Mouse (Mus musculus) natural killer cell, adult 2 months (primary cell): ENCODE results near the gene Mgst2.

ENCODE experiments used
- DNase-seq, 2 experiments: peaks; one replicate each; pipeline ENCODE4 v3.0.0; 2022; ENCODE audit warnings: low spot score in 2 of 2

Mgst2 gene

GRCm38 (mm10) chr3:51701281-51701751 is 41.2 kb downstream of the Mgst2 start:
- peak; percentile 34 to 56 for DNase-seq

DNA sequence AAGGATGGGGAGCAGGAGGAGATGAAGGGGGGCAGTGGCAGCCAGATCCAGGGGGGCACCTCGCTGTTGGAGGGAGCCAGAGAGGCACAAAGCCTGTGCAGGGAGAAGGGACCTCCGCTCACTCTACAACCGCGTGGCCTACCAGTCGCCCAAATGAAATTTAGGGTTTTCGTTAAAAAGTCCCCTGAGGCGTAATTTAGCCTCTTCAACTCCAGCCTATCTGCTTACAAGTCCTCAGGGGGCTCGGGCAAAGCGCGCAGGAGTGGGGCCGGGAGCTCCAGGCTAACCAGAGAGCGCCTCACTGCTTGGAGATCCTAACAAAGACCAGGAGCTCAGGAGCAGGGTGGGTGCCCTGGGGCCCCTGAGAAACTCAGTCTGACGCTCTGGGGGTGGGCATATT is 41.8 kb downstream of the Mgst2 start:
- DNase-seq: no peak

DNA sequence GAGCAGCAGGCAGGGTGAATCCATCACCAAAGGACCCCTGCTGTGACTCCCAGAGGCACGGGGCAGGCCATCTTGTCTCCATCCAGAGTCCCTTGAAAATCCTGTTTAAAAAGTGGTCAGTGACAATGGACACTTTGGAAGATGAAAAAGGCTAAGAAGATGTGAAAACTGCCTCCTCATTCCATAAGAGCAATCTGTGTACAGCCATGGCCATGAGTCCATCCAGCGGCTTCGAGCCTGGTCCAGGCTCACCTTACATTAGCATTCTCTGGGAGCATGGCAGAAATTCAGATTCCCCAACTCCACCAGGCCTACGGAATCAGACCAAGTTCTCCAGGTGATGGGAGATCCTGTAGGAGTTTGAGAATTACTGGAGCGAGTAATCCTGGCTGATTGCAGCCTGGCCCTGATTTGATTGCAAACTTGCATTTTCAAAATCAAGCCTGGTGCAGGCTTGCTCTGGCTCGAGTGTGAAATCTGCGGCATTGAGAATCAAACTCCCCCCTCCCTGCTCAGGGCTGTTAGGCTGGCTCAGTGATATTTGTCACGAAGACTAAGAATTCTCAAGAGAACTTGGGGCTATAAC is 42.6 kb downstream of the Mgst2 start:
- no peak for DNase-seq

DNA sequence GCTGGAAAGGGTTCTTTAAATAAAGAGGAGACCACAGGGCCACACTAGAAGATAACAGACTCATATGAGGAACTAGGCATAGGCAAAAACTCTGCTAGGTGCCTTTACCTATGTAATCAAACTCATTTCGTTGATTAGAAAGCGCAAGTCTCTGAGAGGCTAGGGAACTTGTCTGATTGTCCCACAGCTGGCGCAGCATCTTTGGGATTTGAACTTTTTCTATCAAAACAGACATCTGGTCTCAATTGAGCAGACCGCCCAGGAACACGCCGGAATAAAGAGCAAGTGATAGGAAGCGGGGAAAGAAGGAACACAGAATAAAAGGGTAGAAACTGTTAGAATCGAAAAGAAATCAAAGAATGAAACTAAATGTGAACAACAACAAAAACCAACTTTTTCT is 43.3 kb downstream of the Mgst2 start:
- no peak for DNase-seq

DNA sequence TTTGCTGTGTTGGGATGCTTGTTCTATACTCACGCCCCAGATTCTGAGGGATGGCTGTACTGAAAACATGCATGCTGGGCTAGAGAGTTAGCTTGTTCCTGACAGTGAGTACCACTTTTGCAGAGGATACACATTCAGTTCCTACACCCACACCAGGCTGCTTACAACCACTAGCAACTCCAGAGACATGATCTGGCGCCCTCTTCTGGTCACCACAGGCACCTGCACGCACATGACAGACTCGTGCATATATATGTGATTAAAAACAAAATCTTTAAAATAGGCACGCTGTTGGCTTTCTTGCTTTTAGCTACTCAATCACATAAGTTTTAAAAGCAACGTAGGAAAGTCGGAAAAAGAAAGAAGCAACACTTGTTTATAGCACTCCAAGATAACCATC is 45.1 kb downstream of the Mgst2 start:
- peak in 1 of 2 experiments; percentile 15 for DNase-seq

DNA sequence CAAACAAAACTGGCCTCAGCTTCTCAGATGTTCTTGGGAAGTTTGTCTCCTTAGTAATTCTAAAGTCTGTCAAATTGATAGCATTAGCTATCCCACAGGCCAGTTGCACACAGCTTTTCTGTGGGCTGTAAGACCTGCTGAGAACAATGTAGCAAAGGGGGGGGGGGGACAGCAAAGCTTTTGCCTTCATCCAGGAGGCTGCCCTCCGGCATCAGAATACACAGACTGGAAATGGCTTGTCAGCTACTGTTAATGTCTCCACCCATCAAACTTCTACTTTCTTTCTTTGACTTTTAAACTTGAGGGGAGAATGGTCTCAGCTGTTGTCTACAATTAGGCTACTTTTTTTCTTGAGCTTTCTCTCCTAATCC is 48.2 kb downstream of the Mgst2 start:
- no peak for DNase-seq

- peak; percentile 38 to 43 for DNase-seq
Measured at GRCm38 (mm10) chr3:51708746-51709411, 48.7 kb downstream of the Mgst2 start.

DNA sequence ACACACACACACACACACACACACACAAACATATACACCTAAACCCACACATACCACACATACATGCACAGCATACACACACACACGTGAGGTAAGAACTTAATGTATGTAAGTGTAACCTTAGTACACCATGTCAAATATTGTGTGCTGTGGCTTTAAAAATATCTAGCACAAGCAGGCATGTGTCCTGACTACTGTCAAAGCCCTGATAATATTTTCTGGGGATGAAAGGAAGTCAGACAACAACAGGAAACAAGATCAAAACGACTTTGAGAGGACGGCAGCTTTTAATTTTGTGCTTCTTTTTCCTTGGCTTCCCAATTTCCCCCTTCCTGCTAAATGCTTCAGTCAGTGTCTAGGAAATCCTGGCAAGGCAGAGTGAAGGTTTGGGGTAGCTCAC is 52.2 kb downstream of the Mgst2 start:
- DNase-seq: no peak

DNA sequence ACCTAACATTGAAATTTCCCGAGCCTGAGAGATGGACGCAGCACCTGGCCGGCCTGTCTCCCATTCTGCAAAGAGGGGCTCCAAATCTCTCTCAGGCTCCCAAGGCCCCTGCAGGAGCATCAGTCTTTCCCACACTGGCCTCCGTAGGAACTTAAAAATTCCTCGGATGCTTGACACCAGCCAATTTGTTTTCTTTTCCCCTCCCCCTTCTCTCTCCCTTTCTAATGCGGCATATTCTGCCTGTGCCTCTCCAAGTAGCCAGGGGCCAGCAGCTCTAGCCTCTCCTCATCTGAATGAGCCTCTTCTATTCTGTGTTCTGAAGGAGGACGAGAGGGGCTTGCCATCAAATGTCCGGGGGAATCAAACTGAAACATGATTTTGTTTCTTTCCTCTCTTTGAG is 53.1 kb downstream of the Mgst2 start:
- DNase-seq: no peak

DNA sequence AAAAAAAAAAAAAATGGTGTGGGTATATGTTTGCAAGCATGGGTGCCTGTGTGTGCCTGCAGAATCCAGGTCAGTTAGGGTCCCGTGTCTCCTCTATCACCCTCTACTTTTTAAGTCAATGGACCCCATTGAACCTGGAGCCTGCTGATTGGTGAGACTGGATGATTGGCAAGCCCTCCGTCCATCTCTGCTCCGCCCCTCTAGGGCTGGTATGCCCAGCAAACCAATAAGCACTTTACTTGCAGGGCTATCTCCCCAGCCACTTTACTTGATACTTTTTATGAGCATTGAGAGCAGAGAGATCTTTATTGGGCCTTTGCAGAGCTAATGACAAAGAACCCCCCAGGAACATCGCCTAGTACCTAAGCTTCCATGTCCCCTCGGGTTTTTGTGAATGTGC is 54.3 kb downstream of the Mgst2 start:
- DNase-seq: no peak

- DNase-seq: no peak
Measured at GRCm38 (mm10) chr3:51717455-51717854, 57.3 kb downstream of the Mgst2 start.

DNA sequence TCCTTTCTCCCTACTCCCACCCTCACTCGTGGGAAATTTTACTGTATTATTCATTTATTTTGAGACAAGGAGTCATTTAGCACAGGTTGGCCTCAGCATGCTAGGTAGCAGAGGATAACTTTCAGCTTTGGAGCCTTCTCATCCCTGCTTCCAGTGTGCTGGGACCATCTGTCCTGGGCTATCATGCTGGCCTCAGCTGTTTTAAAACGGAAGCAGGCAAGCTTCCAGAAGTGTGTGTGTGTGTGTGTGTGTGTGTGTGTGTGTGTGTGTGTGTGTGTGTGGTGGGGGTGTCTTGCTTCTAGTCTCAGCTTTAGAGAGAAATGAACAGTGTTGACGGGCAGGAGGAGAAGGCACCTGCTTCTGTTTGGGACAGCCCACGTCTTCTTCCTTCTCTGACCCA is 57.7 kb downstream of the Mgst2 start:
- DNase-seq: no peak

DNA sequence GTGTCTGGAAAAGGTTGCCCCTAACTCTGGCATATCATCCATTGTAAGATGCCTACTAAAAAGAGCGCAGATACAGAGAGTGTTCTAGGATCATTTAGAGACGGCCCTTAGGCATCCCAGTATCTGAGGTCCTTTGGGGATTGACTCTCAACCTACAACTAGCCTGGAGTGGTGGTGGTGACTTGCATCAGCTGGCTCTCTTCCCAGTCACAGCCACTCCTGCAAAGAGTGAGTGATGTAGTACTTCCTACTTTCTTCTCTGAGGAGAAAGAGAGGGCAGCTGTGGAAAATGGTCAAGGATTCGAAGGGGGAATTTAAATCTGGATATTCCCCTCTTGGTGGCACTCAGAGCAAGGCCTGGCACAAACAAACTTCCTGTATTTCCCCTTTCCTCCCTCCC is 59.2 kb downstream of the Mgst2 start:
- DNase-seq: no peak

- DNase-seq: no peak
Measured at GRCm38 (mm10) chr3:51719982-51720381, 59.8 kb downstream of the Mgst2 start.

DNA sequence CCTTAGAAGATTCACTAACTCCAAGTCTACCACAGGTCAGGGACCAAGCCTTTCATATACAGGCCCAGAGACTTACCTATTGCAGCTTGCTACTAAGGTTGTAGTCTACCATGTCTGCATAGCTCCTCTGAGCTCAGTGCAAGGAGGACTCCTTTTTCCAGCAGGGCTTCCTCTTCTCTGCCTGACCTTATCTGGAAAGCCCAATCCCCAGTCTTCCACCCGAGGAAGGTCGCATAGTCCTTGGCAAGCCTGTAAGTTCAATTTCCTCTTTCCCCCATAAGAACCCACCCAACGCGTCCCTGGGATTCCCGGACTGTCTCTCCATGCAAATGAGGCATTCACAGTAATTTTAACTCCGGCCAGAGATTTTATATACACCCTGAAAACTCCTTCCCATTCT is 66.1 kb downstream of the Mgst2 start:
- DNase-seq: no peak

- no peak for DNase-seq
Measured at GRCm38 (mm10) chr3:51727487-51727886, 67.3 kb downstream of the Mgst2 start.

DNA sequence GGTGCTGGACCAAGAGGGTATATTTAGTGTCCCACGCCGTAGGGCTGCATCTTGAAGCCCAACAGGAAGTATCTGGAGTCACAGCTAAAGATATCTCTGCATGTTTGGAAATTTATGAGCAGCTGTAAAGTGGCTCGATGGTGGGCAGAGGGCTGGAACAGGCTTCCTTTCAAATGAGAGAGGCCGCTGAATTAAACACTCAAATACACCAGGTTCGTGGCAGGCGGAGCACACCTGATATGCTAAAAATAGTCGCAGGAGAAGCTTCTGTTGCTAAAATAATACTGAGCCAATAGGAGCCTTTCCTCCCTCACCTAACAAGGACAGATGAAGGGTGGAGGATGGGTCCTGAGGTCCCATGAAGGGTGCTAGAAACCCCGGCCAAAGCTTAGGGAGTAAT is 67.8 kb downstream of the Mgst2 start:
- DNase-seq: no peak

- DNase-seq: no peak
Measured at GRCm38 (mm10) chr3:51728456-51728855, 68.3 kb downstream of the Mgst2 start.

DNA sequence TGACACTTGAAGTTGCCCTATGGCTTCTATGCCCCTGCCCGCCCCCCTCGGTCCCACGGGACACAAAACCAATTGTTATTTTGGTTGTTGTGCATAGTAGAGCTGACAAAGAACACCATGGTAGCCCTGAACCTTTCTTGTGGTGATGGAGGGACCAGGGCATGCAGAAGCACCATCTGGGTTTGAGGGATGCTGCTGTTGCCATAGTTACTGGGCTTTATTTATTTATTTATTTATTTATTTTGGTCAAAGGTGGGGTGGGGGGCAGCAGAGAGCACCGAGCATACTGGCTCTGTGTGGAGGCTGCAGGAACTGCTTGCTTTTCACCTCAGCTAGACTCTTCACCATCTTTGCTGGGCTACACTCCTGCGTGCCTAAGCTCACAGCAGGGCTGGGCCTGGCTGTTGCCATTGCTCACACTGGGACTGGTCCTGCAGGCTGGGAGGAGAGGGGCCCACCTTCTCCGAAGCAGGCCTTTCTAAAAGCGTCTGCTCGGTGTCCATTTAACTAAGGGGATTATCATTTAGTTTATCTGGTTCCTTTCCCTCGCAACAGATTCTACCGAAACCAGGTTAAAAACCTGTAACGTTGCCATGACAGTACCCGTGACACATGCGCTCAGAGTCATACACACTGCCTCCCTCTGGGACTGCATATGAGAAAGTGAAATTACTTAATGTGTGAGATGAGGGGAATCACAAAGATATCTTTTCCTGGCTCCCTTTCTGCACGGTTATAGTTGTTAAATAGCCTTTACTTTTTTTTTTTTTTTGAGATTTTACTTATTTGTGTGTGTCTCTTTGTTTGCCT is 69.2 kb downstream of the Mgst2 start:
- DNase-seq: no peak

DNA sequence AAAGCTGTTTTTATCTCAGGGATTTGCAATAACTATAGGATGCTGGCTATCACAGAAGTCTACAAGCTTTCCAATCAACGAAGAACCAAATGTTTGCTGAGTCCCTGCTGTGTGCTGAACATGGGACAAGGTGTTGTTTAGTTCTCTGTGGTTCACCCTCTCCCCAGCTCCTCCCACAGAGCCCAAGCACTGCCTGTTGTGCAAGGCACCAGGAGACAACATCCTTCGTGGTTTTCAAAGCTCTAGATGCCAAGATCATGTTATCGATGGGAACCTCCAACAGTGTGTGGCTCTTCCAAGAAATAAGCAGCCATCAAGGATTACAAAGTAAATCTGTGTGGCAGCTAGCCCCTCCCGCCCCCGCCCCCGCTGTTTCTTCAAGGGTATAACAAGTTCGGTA is 70.5 kb downstream of the Mgst2 start:
- DNase-seq: no peak

DNA sequence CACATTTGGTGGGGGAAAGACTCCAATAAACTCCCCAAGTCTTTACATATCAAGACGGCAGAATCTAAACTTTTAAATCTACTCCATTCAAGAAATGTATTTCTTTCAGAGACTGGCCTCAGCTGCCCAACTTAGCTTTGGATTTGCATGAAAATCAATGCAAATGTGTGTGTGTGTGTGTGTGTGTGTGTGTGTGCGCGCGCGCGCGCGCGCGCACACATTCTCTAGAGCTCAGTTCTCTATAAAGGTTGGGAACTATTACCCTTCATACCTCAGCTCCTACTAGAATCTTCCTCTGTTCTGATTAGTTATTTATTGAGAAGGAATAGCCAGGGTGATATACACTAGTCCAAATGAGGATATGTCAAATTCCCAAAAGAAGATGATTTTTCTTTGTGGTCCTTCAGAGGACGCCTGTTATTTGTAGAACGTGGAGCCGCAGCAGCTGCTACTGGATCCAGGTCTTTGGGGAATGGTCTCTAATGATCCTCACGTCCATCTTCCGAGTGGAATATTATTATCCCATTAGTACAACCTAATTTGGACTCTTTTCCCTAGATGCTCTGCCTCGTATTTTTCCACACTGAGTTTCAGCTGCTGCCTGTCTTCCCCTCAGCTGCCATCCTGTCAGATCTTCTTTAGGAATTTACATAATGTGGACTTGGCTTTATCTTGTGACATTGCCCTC is 71.9 kb downstream of the Mgst2 start:
- no peak for DNase-seq
